Mouse (Mus musculus) forebrain, embryonic 15.5 days (tissue): ENCODE data around the gene Eif2b5. TPM values are rescaled to one million over a fixed set of nuclear protein-coding genes. Genes with fewer than 3 reads are reported as not detected.

Experiments used
- ATAC-seq: fragments of 200-750 bp; cut with Nextera tagmentation; replicated peaks from 2 replicates; pipeline ENCODE4 v1.8.0; 2017; ENCODE audit warnings: mild to moderate bottlenecking, moderate TSS enrichment, moderate library complexity
- H3K27ac ChIP-seq: fragments of 300-500 bp; sonication (generic); replicated peaks from 2 replicates; pipeline ENCODE4 v1.5.1; 2015; ENCODE audit warnings: mild to moderate bottlenecking, inconsistent platforms
- H3K27me3 ChIP-seq: fragments of 300-500 bp; sonication (generic); 2 replicates; pipeline ENCODE4 v1.6.1; 2015; ENCODE audit warnings: inconsistent platforms
- H3K36me3 ChIP-seq: fragments of 300-500 bp; sonication (generic); 2 replicates; pipeline ENCODE4 v1.6.1; 2015; ENCODE audit warnings: mild to moderate bottlenecking, inconsistent platforms
- H3K4me1 ChIP-seq: fragments of 300-500 bp; sonication (generic); 2 replicates; pipeline ENCODE4 v1.6.1; 2015; ENCODE audit warnings: inconsistent platforms
- H3K4me2 ChIP-seq: fragments of 300-500 bp; sonication (generic); replicated peaks from 2 replicates; pipeline ENCODE4 v1.6.1; 2015; ENCODE audit warnings: mild to moderate bottlenecking, inconsistent platforms
- H3K4me3 ChIP-seq: fragments of 300-500 bp; sonication (generic); 2 replicates; pipeline ENCODE4 v1.5.1; 2015; ENCODE audit warnings: mild to moderate bottlenecking, inconsistent platforms
- H3K9ac ChIP-seq: fragments of 300-500 bp; sonication (generic); replicated peaks from 2 replicates; pipeline ENCODE4 v1.6.1; 2015; ENCODE audit warnings: mild to moderate bottlenecking, inconsistent platforms
- H3K9me3 ChIP-seq: fragments of 300-500 bp; sonication (generic); 2 replicates; pipeline ENCODE4 v1.6.1; 2016; ENCODE audit warnings: inconsistent platforms
- WGBS: fragments of 180-500 bp; shearing (Covaris S2); methylation state at CpG from one replicate; pipeline ENCODE4 v1.1.7; 2015; ENCODE audit warnings: mixed read lengths; 5-methylcytosine and 5-hydroxymethylcytosine counted together
- polyA plus RNA-seq: library from polyadenylated mRNA; unstranded; fragments of >200 nt; fragmentation: Nextera tagmentation; extraction: Ambion mirVana; gene quantifications from 2 replicates; pipeline ENCODE4 v1.2.1, GENCODE M21; 2015

Eif2b5 gene
- polyA plus RNA-seq, 1 experiment from 2014 or later: 96.8 TPM

GRCm38 (mm10) chr16:20547423-20547822 lies 48.8 kb downstream of the Eif2b5 start:
- Histone ChIP-seq H3K4me2 (no peak overlapping the region), H3K9ac (no peak overlapping the region), H3K27me3 (no peaks in the 10 kb centered on the region), H3K36me3 (peaks cover 46% of the 10 kb centered on the region), H3K4me3 (peak overlapping the region; percentile 61; the same call in 1 of the 2 replicates), H3K27ac (no peak overlapping the region), H3K9me3 (no peaks in the 10 kb centered on the region), H3K4me1 (peaks cover 16% of the 10 kb centered on the region)
- 57% methylated on average over 5 of the region's 5 CpGs for WGBS
- no peak for ATAC-seq

GRCm38 (mm10) chr16:20548096-20548948 lies 49.7 kb downstream of the Eif2b5 start, which contains the start of gene Abcf3:
Gene Abcf3 (plus strand): TSS chr16:20548577.
- ATAC-seq: peak; percentile 99
- under 1% methylated on average over 56 of the region's 56 CpGs for whole genome bisulfite sequencing
- Histone ChIP-seq H3K4me2 (peak within 1 kb of the TSS; percentile 73), H3K9me3 (no peaks in the 10 kb centered on the region), H3K27ac (peak within 1 kb of the TSS; percentile 71), H3K4me3 (peak within 1 kb of the TSS; percentile 61), H3K27me3 (no peaks in the 10 kb centered on the region), H3K36me3 (peaks cover 47% of the 10 kb centered on the region), H3K4me1 (peaks cover 16% of the 10 kb centered on the region), H3K9ac (peak within 1 kb of the TSS; percentile 74)

GRCm38 (mm10) chr16:20549161-20549560 lies 50.5 kb downstream of the Eif2b5 start:
- peak overlapping the region; percentile 61 for H3K4me3 ChIP-seq
- 49% methylated on average over 9 of the region's 9 CpGs for WGBS
- no peaks in the 10 kb centered on the region for H3K9me3 ChIP-seq
- peaks cover 47% of the 10 kb centered on the region for H3K36me3 ChIP-seq
- H3K4me2 ChIP-seq: peak overlapping the region; percentile 73
- no peak for ATAC-seq
- no peaks in the 10 kb centered on the region for H3K27me3 ChIP-seq
- peak overlapping the region; percentile 74 for H3K9ac ChIP-seq
- peaks cover 16% of the 10 kb centered on the region for H3K4me1 ChIP-seq
- H3K27ac ChIP-seq: no peak overlapping the region

- no peak for ATAC-seq
- Histone ChIP-seq H3K9ac (no peak overlapping the region), H3K36me3 (peaks cover 54% of the 10 kb centered on the region), H3K4me2 (no peak overlapping the region), H3K4me1 (peaks cover 16% of the 10 kb centered on the region), H3K27me3 (no peaks in the 10 kb centered on the region), H3K9me3 (no peaks in the 10 kb centered on the region), H3K4me3 (no peak overlapping the region), H3K27ac (no peak overlapping the region)
- 94% methylated on average over 5 of the region's 5 CpGs for WGBS
Observed at GRCm38 (mm10) chr16:20551691-20552090, 53.1 kb downstream of the Eif2b5 start.

- Histone ChIP-seq H3K27ac (no peak overlapping the region), H3K4me1 (peaks cover 15% of the 10 kb centered on the region), H3K9me3 (no peaks in the 10 kb centered on the region), H3K9ac (no peak overlapping the region), H3K4me3 (no peak overlapping the region), H3K4me2 (no peak overlapping the region), H3K27me3 (no peaks in the 10 kb centered on the region), H3K36me3 (peaks cover 58% of the 10 kb centered on the region)
- 88% methylated on average over 1 of the region's 1 CpGs for WGBS
- no peak for ATAC-seq
Observed at GRCm38 (mm10) chr16:20552594-20552993, 54.0 kb downstream of the Eif2b5 start.

GRCm38 (mm10) chr16:20555000-20555399 lies 56.4 kb downstream of the Eif2b5 start:
- Histone ChIP-seq H3K36me3 (peaks cover 79% of the 10 kb centered on the region), H3K4me3 (no peak overlapping the region), H3K4me1 (no peaks in the 10 kb centered on the region), H3K4me2 (no peak overlapping the region), H3K27me3 (no peaks in the 10 kb centered on the region), H3K27ac (no peak overlapping the region), H3K9me3 (no peaks in the 10 kb centered on the region), H3K9ac (no peak overlapping the region)
- no peak for ATAC-seq
- WGBS: 89% methylated on average over 6 of the region's 6 CpGs

DNA sequence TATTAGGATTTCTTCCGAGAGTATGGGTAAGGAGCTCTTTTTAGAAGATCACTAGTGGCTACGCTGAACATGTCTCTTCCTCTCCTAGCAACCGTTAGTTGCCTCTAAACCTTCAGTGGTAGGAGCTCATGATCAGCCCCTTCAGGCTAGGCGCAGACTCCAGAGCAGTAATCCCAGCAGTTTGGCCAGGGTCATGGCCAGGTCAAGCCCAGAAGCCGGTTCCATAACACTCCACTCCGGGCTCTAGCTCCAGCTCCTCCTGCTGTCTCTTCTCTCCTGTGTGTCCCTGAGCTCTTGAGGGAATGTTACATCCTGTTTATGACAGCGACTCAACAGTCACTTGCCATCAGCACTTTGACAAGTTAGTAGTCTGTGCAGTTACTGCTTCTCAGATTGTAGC lies 58.8 kb downstream of the Eif2b5 start:
- H3K4me1 ChIP-seq: no peaks in the 10 kb centered on the region
- H3K4me2 ChIP-seq: no peak overlapping the region
- 90% methylated on average over 7 of the region's 7 CpGs for WGBS
- H3K9me3 ChIP-seq: no peaks in the 10 kb centered on the region
- no peak for ATAC-seq
- H3K36me3 ChIP-seq: peaks cover 79% of the 10 kb centered on the region
- H3K27me3 ChIP-seq: no peaks in the 10 kb centered on the region
- H3K4me3 ChIP-seq: no peak overlapping the region
- H3K27ac ChIP-seq: no peak overlapping the region
- no peak overlapping the region for H3K9ac ChIP-seq

Other genes with a start within 250 kb of the Eif2b5 start
- gene Parl, start 196.4 kb upstream of the Eif2b5 start, polyA plus RNA-seq: 78.9 and 89.7 TPM in 2 replicates
- not detected in 2 replicates for gene Cyp2ab1, start 173.4 kb upstream of the Eif2b5 start, polyA plus RNA-seq
- 143 and 144 TPM in 2 replicates for gene Abcc5, start 72.4 kb upstream of the Eif2b5 start, polyA plus RNA-seq
- 33.3 and 33.7 TPM in 2 replicates for gene Dvl3, start 18.2 kb downstream of the Eif2b5 start, polyA plus RNA-seq
- gene Ap2m1, start 36.7 kb downstream of the Eif2b5 start, polyA plus RNA-seq: 1,124 and 1,145 TPM in 2 replicates
- 74.0 and 74.5 TPM in 2 replicates for gene Abcf3, start 49.8 kb downstream of the Eif2b5 start, polyA plus RNA-seq
- 4.3 and 5.3 TPM in 2 replicates for gene Vwa5b2, start 90.7 kb downstream of the Eif2b5 start, polyA plus RNA-seq
- 16.3 and 18.9 TPM in 2 replicates for gene Eef1akmt4, start 112.8 kb downstream of the Eif2b5 start, polyA plus RNA-seq
- gene Gm49333, start 112.8 kb downstream of the Eif2b5 start, polyA plus RNA-seq: not detected in 2 replicates
- 30.5 and 34.0 TPM in 2 replicates for gene Alg3, start 112.9 kb downstream of the Eif2b5 start, polyA plus RNA-seq
- gene Camk2n2, start 122.5 kb downstream of the Eif2b5 start, polyA plus RNA-seq: 19.2 and 20.9 TPM in 2 replicates
- gene Ece2, start 131.0 kb downstream of the Eif2b5 start, polyA plus RNA-seq: 11.9 and 12.7 TPM in 2 replicates
- gene Psmd2, start 152.8 kb downstream of the Eif2b5 start, polyA plus RNA-seq: 379 and 388 TPM in 2 replicates
- gene Eif4g1, start 169.5 kb downstream of the Eif2b5 start, polyA plus RNA-seq: 137 and 140 TPM in 2 replicates
- 51.8 and 54.4 TPM in 2 replicates for gene Fam131a, start 194.4 kb downstream of the Eif2b5 start, polyA plus RNA-seq
- 86.4 and 96.1 TPM in 2 replicates for gene Polr2h, start 218.8 kb downstream of the Eif2b5 start, polyA plus RNA-seq
- gene Clcn2, start 218.9 kb downstream of the Eif2b5 start, polyA plus RNA-seq: 19.2 and 19.8 TPM in 2 replicates
- gene Chrd, start 234.3 kb downstream of the Eif2b5 start, polyA plus RNA-seq: 3.5 and 3.7 TPM in 2 replicates
- 0.80 and 0.91 TPM in 2 replicates for gene Thpo, start 235.7 kb downstream of the Eif2b5 start, polyA plus RNA-seq